Mouse (Mus musculus) thymus, postnatal 25 days (tissue): Measurements from ENCODE around the gene Nphs2.
"Not testable (repeated sequence)": the region's sequence is repeated elsewhere in the genome, so short reads cannot be mapped to it uniquely, and the experiment has no call there.

Experiments used
- DNase-seq: peaks from one replicate; pipeline ENCODE4 v3.0.0; 2022

Nphs2 gene

GRCm38 (mm10) chr1:156310630-156311029 is at the start of gene Nphs2:
Gene Nphs2 (plus strand): TSS chr1:156310727.
- peak; percentile 29 for DNase-seq

- peak; percentile 77 for DNase-seq
These were observed 47.2 kb upstream of the Nphs2 start for GRCm38 (mm10) chr1:156263352-156263751.

DNA sequence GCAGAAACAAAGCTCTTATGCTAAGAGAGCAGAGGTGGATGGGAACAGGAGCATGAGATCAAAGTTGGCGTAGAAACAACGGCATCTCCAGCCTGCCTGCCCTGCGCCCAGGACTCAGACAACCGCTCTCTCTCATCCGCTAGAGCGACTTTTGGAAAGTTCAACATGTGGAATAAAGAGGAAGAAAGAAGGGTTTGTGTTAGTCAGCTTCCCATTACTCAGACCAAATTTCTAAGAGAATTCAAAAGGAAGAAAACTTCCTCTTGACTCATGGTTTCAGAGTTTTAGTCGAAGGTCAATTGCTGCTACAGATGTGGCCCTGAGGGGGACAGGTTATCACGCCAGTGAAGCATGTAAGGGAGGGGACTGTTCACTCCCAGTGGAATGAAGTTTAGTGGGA is 46.6 kb upstream of the Nphs2 start:
- no peak for DNase-seq

GRCm38 (mm10) chr1:156268546-156268945 is 42.0 kb upstream of the Nphs2 start:
- DNase-seq, result not testable (repeated sequence)

GRCm38 (mm10) chr1:156270471-156270870 is 40.1 kb upstream of the Nphs2 start:
- no peak for DNase-seq

DNA sequence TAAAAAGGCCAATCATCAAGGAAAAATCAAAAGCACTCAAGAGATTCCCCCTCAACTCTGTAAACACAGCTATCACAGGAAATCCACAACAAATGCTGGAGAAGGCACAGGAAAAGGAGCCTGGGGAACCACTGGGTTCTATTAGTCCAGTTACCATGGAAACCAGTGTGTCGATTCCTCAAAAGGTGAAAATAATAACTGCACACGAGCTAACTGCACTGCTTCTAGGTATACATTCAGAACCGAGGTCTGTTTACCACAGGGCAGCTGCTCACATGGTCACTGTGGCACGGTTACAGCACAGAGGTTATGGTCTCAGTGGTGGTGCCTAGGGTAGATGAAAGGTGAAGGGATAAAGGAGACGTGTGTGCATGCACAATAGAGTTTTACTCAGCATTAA is 38.9 kb upstream of the Nphs2 start:
- DNase-seq, result no peak

- no peak for DNase-seq
These were observed 36.9 kb upstream of the Nphs2 start for GRCm38 (mm10) chr1:156273647-156274046.

- peak; percentile 60 for DNase-seq
These were observed 30.4 kb upstream of the Nphs2 start for GRCm38 (mm10) chr1:156280131-156280530.

- DNase-seq, result peak; percentile 29
These were observed 26.3 kb upstream of the Nphs2 start for GRCm38 (mm10) chr1:156284207-156284606.

DNA sequence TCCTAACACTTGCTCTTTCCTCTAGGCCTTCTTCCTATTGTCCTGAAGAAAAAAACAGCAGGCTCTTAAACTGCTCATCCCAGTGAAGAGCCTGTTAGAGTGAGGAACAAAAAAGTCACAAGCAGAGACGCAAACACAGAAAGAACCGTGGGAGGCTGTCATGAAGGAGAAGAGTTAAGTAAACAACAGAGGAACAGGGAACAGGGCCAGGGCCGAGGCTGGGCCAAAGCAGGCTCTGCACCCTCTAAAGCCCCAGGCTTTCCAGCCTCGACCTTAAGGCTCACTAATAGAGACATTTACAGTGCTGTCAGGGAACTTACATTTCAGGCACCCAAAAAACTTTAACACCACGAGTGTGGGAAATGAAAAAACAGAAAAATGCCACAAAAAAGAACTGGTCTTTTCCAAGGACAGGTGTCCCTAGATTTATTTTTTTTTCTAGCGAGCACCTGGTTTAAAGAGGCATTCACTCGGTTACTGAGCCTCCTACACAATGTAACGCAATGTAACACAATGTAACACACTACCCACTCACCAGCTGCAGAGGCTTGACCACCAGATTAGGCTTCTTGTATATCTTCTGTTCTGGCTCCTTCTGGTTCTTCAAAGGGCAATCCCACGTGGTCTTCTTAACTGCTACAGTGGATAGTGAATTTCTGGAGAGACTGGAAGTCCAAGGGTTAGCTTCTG is 25.5 kb upstream of the Nphs2 start:
- no peak for DNase-seq

DNA sequence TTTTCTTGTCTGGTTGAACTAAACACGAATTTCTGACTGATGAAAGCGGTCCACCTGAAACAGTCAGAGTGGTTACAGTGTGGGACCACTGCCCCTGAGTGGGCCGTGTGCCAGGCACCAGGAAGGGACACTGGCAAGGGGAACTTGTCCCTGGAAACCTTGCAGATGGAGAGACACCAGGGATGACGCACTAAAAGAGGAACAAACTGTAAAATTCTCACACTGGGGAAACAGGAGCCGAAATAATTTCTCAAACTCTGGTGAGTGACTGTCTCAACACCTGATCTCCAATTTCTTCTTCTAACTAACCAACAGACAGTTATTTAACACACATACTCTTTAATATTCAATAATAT is 25.0 kb upstream of the Nphs2 start:
- DNase-seq, result no peak

DNA sequence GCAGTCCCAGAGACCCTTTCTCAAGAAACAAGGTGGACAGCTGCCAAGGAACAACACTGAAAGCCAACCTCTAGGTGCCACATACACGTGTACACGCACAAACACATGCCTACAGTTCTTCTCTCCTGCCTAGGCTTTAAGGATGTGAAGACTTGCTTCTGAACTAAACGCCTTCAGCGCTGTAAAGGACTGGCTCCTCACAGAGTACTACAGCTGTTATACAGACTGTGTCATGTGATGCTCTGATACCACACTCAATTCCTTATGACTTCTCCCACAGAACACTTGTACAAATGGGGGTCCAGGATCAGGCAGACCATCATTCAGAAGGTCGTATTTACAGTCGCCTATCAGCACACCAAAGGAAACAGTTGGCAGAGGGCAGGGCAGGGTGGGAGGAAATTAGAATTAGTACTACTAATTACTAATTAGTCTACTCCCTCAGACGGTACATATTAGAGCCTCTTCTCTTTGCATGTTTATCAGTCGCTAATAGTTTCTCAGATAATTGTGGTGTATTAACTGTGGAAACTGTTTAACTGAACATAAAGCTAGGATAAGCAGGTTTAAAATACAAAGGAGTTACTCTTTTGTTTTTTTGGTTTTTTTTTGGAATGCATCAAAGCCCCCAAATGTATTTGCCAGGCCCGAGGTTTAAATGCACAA is 21.8 kb upstream of the Nphs2 start:
- no peak for DNase-seq

DNA sequence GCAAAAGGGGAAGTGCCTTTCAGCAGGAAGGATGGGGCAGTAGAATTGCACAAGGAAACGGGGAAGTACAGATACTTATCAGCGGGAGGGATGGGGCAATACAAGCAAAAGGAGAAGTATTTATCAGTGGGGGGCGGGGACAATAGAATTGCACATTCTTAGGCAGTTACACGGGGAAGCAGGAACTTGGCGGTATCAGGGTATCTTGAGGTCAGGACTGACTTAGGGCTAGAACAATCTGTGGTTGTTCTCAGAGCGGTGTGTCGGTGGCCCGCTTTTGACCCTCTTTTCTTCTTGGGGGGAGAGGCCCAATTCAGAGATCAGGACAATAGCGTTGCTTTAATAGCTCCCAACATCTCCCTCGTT is 21.3 kb upstream of the Nphs2 start:
- DNase-seq, result not testable (repeated sequence)

- no peak for DNase-seq
These were observed 20.5 kb upstream of the Nphs2 start for GRCm38 (mm10) chr1:156290016-156290415.

- DNase-seq, result peak; percentile 72
These were observed 7.4 kb upstream of the Nphs2 start, which contains the start of gene Tdrd5 for GRCm38 (mm10) chr1:156302911-156303749. Gene Tdrd5 (minus strand): TSS chr1:156303664.

- no peak for DNase-seq
These were observed 1.9 kb upstream of the Nphs2 start for GRCm38 (mm10) chr1:156308595-156308994.

DNA sequence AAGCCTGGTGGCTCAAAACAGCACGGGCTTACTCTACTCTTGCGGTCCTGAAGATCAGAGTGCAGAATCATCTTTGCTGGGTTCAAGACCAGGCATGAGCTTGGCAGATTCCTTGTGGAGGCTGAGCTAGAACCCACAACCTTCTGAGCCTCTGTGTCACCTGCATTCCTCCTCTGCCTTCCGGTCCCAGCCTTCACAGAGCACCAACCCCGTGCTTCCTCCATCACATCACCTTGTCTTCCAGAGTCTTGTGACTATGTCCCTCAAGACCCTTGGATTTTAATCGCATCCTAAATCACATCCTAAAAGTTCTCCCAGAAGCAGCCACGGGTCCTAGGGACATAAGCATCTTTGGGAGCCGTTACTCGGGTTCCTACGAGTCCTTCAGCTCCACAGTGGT is 12.6 kb downstream of the Nphs2 start:
- no peak for DNase-seq

DNA sequence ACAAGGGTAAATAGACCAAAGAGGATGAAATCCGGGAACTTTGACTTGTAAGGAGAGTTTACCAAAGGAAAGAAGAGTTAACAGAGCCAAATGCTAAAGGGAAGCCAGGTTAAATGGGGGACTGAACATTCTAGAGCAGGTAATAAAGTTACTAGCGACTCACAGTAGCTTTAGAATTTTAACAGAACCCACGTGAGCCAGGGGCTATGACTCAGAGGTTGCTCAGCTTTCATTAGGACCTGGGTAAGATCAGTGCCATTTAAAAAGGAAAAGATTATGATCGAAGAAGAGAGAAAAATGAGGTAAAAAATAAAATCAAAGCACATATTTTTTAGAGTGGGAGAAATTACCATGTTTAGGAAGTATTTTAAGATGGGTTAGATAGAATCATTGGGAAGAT is 30.3 kb downstream of the Nphs2 start:
- no peak for DNase-seq

DNA sequence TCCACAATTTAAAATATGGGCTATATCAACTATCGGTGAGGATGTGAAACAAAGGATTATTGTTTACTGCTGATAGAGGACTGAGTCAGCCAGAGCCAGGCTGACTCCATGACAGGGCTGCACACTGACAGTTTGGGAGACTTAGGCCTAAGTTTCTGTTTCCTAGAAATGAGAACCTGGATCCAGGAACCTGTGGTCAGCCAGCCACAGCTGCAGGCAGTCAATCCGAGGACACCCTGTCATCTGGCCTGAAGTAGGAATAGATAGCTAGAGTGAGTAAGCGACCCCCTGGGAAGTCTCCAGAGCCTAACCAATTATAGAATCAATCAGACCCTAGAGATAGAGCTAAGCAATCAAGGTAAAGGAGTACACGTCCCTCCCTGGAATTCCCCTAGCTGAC is 33.9 kb downstream of the Nphs2 start:
- DNase-seq, result no peak

DNA sequence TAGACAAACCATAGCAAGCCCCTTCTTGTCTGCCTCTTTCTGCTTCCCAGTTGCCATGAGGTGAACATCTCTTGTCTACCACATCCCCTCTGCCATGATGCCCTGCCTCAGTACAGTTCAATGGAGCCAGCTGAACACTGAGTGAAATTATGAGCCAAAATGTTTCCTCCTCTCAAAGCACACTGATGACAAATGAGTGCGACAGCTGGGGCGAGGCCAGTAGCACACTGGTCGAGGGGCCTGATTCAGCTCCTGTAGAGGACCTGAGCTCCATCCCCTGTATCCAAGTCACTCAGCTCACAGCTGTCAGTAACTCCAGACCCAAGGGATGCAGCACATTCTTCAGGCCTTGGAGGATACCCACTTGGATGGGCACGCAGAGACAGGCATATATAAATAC is 35.1 kb downstream of the Nphs2 start:
- no peak for DNase-seq

- DNase-seq, result peak; percentile 33
These were observed 38.5 kb downstream of the Nphs2 start for GRCm38 (mm10) chr1:156349031-156349430.

GRCm38 (mm10) chr1:156350441-156350840 is 39.9 kb downstream of the Nphs2 start:
- peak; percentile 57 for DNase-seq

GRCm38 (mm10) chr1:156352466-156352865 is 41.9 kb downstream of the Nphs2 start:
- no peak for DNase-seq

- no peak for DNase-seq
These were observed 55.2 kb downstream of the Nphs2 start, which contains the start of gene Gm2000 for GRCm38 (mm10) chr1:156365740-156366139. Gene Gm2000 (plus strand): TSS chr1:156366040.
